In genomic region chr11:60800892-60801291, GRCm38 (mm10) we compare ENCODE assay signal across 12 mouse cellular contexts.
"Had no signal": no experiment of that assay in that cellular context is flagged by ENCODE, and none has a peak within 500 bp of the region (broad histone marks: within the 10 kb centered on the region; RNA-seq: fewer than 3 reads in every experiment).

No protein-coding gene starts in this region.

- DNase-seq: left cerebral cortex, postnatal 4 days; liver; liver, embryonic 13.5 days; liver, postnatal 0 days; lung, adult 18-20 months; lung, adult 2 months; lung, embryonic 14.5 days; lung, postnatal 10 days; lung, postnatal 14 days; lung, postnatal 36 days; lung, postnatal 4 days; midbrain, embryonic 14.5 days had no signal
